Mouse (Mus musculus) kidney, adult 2 months (tissue): ENCODE data around the gene She. TPM values are rescaled to one million over a fixed set of nuclear protein-coding genes. Genes with fewer than 3 reads are reported as not detected.
A peak's percentile ranks its signal among the peaks of the same experiment; 100 is the strongest.

ENCODE experiments used
- DNase-seq: peaks from one replicate; pipeline ENCODE4 v3.0.0; 2021
- H3K27ac ChIP-seq: fragments of 200-500 bp; 2 replicates; pipeline ENCODE4 v1.5.1; 2012; ENCODE audit warnings: low read depth, low read length, control low read depth, inconsistent platforms; ENCODE audit not compliant: insufficient read depth
- H3K27me3 ChIP-seq: fragments of 200-500 bp; replicated peaks from 2 replicates; pipeline ENCODE4 v1.6.1; 2012; ENCODE audit warnings: mild to moderate bottlenecking, moderate library complexity, low read length, inconsistent platforms; ENCODE audit not compliant: control insufficient read depth, insufficient read depth
- H3K36me3 ChIP-seq: fragments of 200-500 bp; 2 replicates; pipeline ENCODE4 v1.6.1; 2012; ENCODE audit warnings: mild to moderate bottlenecking, moderate library complexity, low read length, inconsistent platforms; ENCODE audit not compliant: control insufficient read depth, insufficient read depth
- H3K4me1 ChIP-seq: fragments of 200-500 bp; 2 replicates; pipeline ENCODE4 v1.6.1; 2011; ENCODE audit warnings: low read length; ENCODE audit not compliant: control insufficient read depth, insufficient read depth
- H3K4me3 ChIP-seq: fragments of 200-500 bp; 2 replicates; pipeline ENCODE4 v1.5.1; 2011; ENCODE audit warnings: mild to moderate bottlenecking, low read depth, low read length, control low read depth; ENCODE audit not compliant: insufficient read depth
- CTCF ChIP-seq: fragments of 200-500 bp; conservative IDR thresholded peaks from 2 replicates; pipeline ENCODE4 v1.5.1; 2011; ENCODE audit warnings: low read depth, mild to moderate bottlenecking, control low read depth, low read length, moderate library complexity, mixed read lengths; ENCODE audit not compliant: insufficient read depth, insufficient read length
- POLR2A ChIP-seq: fragments of 200-500 bp; IDR thresholded peaks from one replicate; pipeline ENCODE4 v1.6.1; 2011; ENCODE audit warnings: low read depth, low read length, control low read depth
- WGBS: fragments of 180-500 bp; shearing (Covaris S2); methylation state at CpG from one replicate; pipeline ENCODE4 v1.1.7; 2018; 5-methylcytosine and 5-hydroxymethylcytosine counted together
- polyA plus RNA-seq: library from polyadenylated mRNA; depleted of rRNA; stranded (reverse); fragments of >200 nt; gene quantifications from 2 replicates; pipeline ENCODE4 v1.2.3, GENCODE M21; 2012

The She gene
- polyA plus RNA-seq, 1 experiment = 4.1 TPM

- no peak overlapping the region for H3K27ac ChIP-seq
- DNase-seq = no peak
- TF ChIP-seq POLR2A = no peak
- no peak for TF ChIP-seq CTCF
- WGBS = 63% methylated on average over 3 of the region's 3 CpGs
- no peaks in the 10 kb centered on the region; the same call in 1 of the 2 replicates for H3K27me3 ChIP-seq
- H3K4me3 ChIP-seq = no peak overlapping the region
- no peaks in the 10 kb centered on the region for H3K36me3 ChIP-seq
- H3K4me1 ChIP-seq = no peaks in the 10 kb centered on the region
These were observed 4.9 kb upstream of the She start for GRCm38 (mm10) chr3:89826295-89826694.

- TF ChIP-seq CTCF = no peak
- peak; percentile 83 for DNase-seq
- H3K27me3 ChIP-seq = no peaks in the 10 kb centered on the region; the same call in 1 of the 2 replicates
- no peaks in the 10 kb centered on the region for H3K4me1 ChIP-seq
- H3K27ac ChIP-seq = peak overlapping the region; percentile 1; the same call in 1 of the 2 replicates
- H3K4me3 ChIP-seq = no peak overlapping the region
- WGBS = 49% methylated on average over 8 of the region's 8 CpGs
- no peaks in the 10 kb centered on the region for H3K36me3 ChIP-seq
These were observed 4.2 kb downstream of the She start for GRCm38 (mm10) chr3:89835362-89835761.

DNA sequence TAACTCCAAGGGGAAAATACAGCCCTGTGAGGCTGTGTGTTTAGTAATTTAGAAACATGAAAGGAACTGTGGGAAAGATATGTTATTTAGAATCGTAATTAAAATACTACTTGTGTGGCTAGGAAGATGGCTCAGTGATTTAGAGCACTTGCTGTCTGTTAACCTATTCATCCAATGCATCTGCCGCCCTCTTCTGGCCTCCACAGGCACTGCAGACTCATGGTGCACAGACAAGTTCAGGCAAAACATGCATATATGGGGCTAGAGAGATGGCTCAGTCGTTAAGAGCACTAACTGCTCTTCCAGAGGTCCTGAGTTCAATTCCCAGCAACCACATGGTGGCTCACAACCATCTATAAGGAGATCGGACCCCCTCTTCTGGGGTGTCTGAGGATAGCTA lies 11.1 kb downstream of the She start:
- no peak overlapping the region for H3K27ac ChIP-seq
- DNase-seq = peak; percentile 49
- TF ChIP-seq CTCF (peak; percentile 60), POLR2A (no peak)

DNA sequence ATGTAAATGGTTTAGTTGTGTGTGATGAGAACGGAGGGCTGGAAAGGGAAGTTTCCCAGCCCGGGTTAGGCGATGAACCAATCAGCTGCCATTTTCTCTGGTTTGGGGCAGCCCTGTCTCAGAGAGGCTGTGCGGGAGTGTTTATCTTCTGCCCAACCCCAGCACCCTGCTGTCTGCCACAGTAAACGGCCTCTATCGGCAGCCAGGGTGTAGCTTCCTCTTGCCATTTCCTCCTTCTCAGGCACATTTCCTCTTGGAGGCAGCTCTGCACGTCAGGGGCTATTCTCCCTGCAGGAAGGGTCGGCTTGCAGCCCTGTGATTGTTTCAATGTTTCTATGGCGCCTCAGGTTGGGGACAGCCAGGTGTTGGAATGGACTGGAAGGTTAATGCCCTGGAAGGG lies 12.0 kb downstream of the She start:
- Histone ChIP-seq H3K27me3 (no peaks in the 10 kb centered on the region), H3K36me3 (no peaks in the 10 kb centered on the region), H3K27ac (peak overlapping the region; percentile 65), H3K4me1 (no peaks in the 10 kb centered on the region), H3K4me3 (no peak overlapping the region)
- TF ChIP-seq POLR2A (no peak), CTCF (0 out of 2 replicates have a peak, but pooled peaks have one; percentile 18)
- peak; percentile 83 for DNase-seq
- WGBS = 29% methylated on average over 9 of the region's 9 CpGs

More for the DNA sequence above, 11.1 kb downstream of the She start:
- no peaks in the 10 kb centered on the region for H3K27me3 ChIP-seq
- 73% methylated on average over 4 of the region's 4 CpGs for WGBS
- H3K4me3 ChIP-seq = no peak overlapping the region
- H3K4me1 ChIP-seq = no peaks in the 10 kb centered on the region
- no peaks in the 10 kb centered on the region for H3K36me3 ChIP-seq

- H3K27ac ChIP-seq = no peak overlapping the region
- TF ChIP-seq POLR2A = no peak
- no peak for TF ChIP-seq CTCF
- WGBS = 72% methylated on average over 9 of the region's 9 CpGs
- DNase-seq = no peak
- no peaks in the 10 kb centered on the region for H3K36me3 ChIP-seq
- no peak overlapping the region for H3K4me3 ChIP-seq
- no peaks in the 10 kb centered on the region for H3K27me3 ChIP-seq
- H3K4me1 ChIP-seq = no peaks in the 10 kb centered on the region
These were observed 14.6 kb downstream of the She start for GRCm38 (mm10) chr3:89845814-89846213.

DNA sequence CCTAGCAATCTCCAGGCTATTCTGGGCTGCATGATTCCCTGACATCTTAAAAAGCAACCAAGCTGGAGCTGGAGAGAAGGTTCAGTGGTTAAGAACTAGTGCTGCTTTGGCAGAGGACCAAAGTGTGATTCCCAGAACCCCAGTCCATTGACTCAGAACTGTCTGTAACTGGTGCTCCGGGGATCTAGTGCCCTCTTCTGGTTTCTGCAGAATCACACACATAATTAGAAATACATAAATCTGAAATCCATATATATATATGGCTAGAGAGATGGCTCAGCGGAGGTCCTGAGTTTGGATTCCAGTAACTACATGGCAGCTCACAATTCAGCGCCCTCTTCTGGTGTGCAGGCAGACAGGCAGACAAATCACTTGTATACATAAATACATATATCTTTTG lies 16.0 kb downstream of the She start:
- no peak overlapping the region; the same call in 1 of the 2 replicates for H3K27ac ChIP-seq
- no peak for DNase-seq
- TF ChIP-seq CTCF (no peak), POLR2A (no peak)
- H3K36me3 ChIP-seq = no peaks in the 10 kb centered on the region
- H3K4me1 ChIP-seq = no peaks in the 10 kb centered on the region
- no peaks in the 10 kb centered on the region for H3K27me3 ChIP-seq
- H3K4me3 ChIP-seq = no peak overlapping the region
- 75% methylated on average over 3 of the region's 3 CpGs for WGBS

DNA sequence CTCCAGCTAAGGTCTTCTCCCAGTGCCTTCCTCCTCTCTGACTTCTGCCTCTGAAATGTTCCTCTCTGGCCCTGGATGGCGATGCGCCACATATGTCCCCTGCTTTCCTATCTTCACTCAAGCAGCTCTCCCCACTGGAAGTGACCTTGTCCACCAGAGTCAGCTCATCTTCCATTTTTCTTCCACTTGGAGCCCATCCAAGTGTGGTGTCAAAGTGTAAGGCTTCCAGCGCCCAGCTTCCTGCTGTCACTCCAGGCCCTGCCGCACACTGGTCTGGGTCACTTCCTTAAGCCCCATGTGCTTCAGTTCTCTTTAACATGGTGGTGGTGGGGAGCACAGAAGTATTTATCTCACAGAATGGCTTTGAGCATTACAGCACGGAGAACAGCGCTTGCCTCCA lies 16.4 kb downstream of the She start:
- H3K4me1 ChIP-seq = no peaks in the 10 kb centered on the region
- H3K36me3 ChIP-seq = no peaks in the 10 kb centered on the region
- TF ChIP-seq CTCF (no peak), POLR2A (no peak)
- H3K27ac ChIP-seq = peak overlapping the region; percentile 84
- no peaks in the 10 kb centered on the region for H3K27me3 ChIP-seq
- no peak overlapping the region for H3K4me3 ChIP-seq
- peak; percentile 90 for DNase-seq
- WGBS = 52% methylated on average over 6 of the region's 6 CpGs
